Mouse (Mus musculus) stomach, postnatal 0 days (tissue): Measurements from ENCODE around the gene Hsh2d.

Experiments used
- CTCF ChIP-seq: IDR thresholded peaks from 2 replicates; pipeline ENCODE4 v1.5.1; 2016; ENCODE audit warnings: antibody characterized with exemption, low read depth, mild to moderate bottlenecking, moderate library complexity
- EP300 ChIP-seq: optimal IDR thresholded peaks from 2 replicates; pipeline ENCODE3; 2016; ENCODE audit warnings: antibody characterized with exemption

- peak; percentile 59 for TF ChIP-seq CTCF
- no peak for TF ChIP-seq EP300
Measured at GRCm38 (mm10) chr8:72189417-72190214, at the start of gene Hsh2d.
